Mouse (Mus musculus) Patski (cell line): Measurements from ENCODE around the gene Cab39l. TPM values are rescaled to one million over a fixed set of nuclear protein-coding genes. Genes with fewer than 3 reads are reported as not detected.

ENCODE experiments used
- ATAC-seq: fragments of 100-300 bp; one replicate; pipeline ENCODE4 v1.8.0; 2021
- CTCF ChIA-PET: fragments of 350-600 bp; sonication (Branson Sonifier 250); formaldehyde crosslinking; loops from one replicate; lab custom pipeline; 2022; ENCODE audit warnings: inconsistent platforms; lab: Charles Lee
- POLR2A ChIA-PET: fragments of 350-600 bp; sonication (Branson Sonifier 250); formaldehyde crosslinking; loops from one replicate; lab custom pipeline; 2022; ENCODE audit warnings: antibody characterized with exemption, inconsistent platforms; lab: Charles Lee
- DNase-seq: peaks from one replicate; pipeline ENCODE4 v3.0.0-alpha.2; 2011; ENCODE audit warnings: low read depth, low spot score
- H3K27me3 ChIP-seq: fragments of 371-371 bp; one replicate; pipeline ENCODE4 v1.5.1; 2021
- CTCF ChIP-seq: fragments of 100-300 bp; IDR thresholded peaks from one replicate; pipeline ENCODE4 v1.5.1; 2021
- in situ Hi-C: fragments of 300-500 bp; cut with MboI; formaldehyde crosslinking; loops from 3 replicates; pipeline ENCODE4 v1.11.1; 2018; ENCODE audit warnings: low pct_unique_long_range_greater_than_20kb, mixed read lengths
- polyA plus RNA-seq: library from polyadenylated mRNA; unstranded; gene quantifications from one replicate; pipeline ENCODE4 v1.2.3, GENCODE M21; 2021

Gene Cab39l
- polyA plus RNA-seq, 1 experiment from 2014 or later = 24.8 TPM

DNA sequence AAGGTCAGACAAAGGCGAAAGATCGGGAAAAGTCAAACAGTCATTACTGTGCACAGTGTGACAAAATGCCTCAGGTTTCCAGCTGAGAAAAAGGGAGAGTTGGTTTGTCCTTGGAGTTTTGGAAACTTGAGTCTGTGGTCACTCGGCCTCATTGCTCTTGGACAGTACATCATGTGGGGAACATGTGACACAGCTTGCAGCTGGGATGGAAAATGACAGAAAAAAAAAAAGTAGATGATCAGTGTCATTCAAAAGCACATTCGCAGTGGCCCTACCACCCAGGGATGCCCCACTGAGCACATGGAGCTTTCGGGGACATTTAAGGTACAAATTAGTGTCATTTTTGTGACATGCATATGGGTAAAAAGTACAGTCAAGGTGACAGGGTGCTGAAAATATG, 57.2 kb downstream of the Cab39l start:
- DNase-seq (no peak), ATAC-seq (no peak)
- ChIA-PET POLR2A (no interaction called here), CTCF (interaction anchor here (1.2 kb wide), 1 partner anchor 25 kb away, joined by 3 read pairs; no protein-coding TSS in a partner anchor)
- H3K27me3 ChIP-seq = no peaks in the 10 kb centered on the region
- TF ChIP-seq CTCF = no peak
- in situ Hi-C loops = no loop called here

DNA sequence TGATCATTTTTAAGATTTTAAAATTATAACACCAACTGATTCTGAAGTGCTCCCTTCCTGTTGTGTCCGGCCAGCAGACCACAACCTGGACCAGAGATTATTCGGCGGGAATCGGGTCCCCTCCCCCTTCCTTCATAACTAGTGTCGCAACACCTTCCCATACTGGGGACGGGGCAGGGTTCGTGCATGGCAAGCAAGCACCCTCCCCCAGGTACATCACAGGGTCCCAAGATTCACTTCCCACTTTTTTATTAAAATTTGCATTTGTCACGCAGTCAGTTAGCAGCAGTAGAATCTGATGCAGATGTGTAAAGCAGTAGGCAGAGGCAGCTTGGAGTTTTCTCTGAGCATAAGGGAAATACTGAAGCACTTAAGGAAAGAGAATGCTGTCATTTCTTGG, 64.1 kb downstream of the Cab39l start:
- ChIA-PET POLR2A (no interaction called here), CTCF (no interaction called here)
- ATAC-seq (no peak), DNase-seq (no peak)
- H3K27me3 ChIP-seq = no peaks in the 10 kb centered on the region
- in situ Hi-C loops = no loop called here
- no peak for TF ChIP-seq CTCF

DNA sequence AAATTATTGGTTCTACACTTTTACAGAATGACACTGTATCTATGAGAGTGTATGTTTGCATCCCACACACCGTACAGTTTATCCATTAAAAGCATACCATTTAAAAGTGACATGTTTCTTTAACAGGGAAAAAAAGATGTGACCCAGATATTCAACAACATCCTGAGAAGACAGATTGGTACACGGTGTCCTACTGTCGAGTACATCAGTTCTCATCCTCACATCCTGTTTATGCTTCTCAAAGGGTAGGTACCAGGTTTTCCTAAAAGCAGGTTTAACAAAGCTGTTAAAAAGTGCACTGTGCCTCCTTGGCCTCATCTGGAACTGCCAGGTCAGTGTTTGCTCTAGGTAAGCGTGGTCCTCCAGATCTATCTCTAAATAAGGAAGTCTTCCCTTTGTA, 65.4 kb downstream of the Cab39l start:
- in situ Hi-C loops = no loop called here
- no peaks in the 10 kb centered on the region for H3K27me3 ChIP-seq
- ChIA-PET CTCF (interaction anchor here (1.0 kb wide), 1 partner anchor 19 kb away, joined by 3 read pairs; no protein-coding TSS in a partner anchor), POLR2A (no interaction called here)
- no peak for TF ChIP-seq CTCF
- no peak for DNase-seq
- no peak for ATAC-seq

DNA sequence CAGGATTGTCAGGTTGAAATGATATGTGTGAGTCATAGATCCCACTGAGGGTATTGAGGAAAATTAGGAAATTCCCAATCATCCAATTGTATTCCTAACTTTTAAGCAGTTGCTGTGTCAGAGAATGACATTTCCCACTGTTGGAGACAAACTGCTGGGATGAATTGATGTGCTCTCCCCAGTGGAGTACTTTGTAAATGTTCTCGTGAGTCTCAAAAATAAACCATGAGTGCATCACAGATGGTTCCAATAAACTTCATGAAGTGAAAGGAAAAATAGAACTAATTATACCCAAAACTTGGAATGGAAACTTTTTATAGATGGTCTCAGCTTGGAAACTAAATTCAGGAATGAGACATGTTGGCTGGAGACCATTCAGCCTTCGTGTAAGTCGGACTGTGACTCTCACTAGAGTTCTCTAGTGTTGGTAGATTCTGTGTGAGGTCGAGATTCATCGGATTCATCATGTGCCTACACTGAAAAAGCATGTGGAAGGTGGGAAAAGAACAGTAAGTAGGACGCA, 73.2 kb downstream of the Cab39l start:
- H3K27me3 ChIP-seq = no peaks in the 10 kb centered on the region
- in situ Hi-C loops = no loop called here
- no peak for TF ChIP-seq CTCF
- ChIA-PET POLR2A (no interaction called here), CTCF (no interaction called here)
- DNase-seq (no peak), ATAC-seq (no peak)

DNA sequence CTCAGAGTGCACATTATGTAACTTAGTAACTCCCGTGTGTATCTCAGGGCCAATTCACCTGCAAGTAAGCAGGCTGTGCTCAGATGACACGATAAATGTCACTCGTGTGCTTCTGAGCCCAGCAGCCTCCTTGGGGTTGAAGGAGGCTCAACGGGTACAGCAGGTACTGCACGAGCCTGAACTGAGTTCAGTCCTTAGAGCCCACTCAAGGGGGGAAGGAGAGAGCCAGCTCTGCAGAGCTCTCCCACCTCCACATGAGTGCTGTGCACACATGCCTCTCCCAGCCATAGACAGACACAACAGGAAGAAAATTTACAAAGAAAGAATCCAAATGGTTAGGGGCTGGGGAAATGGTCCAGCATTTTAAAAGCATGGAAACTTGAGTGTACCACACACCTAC, 85.1 kb downstream of the Cab39l start:
- H3K27me3 ChIP-seq = no peaks in the 10 kb centered on the region
- CTCF ChIA-PET = no interaction called here
- no peak for DNase-seq
- ATAC-seq = no peak
- in situ Hi-C loops = no loop called here
- no peak for TF ChIP-seq CTCF
- POLR2A ChIA-PET = no interaction called here

DNA sequence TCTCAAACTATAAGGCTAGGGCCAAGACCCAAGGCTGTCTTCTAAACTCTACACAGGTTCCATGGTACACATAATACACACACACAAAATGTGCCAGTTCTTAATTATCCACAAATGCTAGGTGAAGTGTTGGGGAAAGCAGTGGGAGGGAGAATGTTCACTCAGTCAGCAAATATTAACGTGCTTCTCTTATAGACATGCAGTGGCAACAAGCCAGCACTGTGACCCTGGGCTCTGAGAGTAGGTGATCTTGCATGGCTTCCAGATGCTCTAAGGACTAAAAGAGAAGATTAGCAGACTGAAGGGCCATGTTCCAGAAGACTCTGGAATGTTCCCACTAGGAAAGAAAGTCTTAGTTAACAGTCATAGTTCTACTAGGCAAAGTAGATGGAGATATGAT, 90.0 kb downstream of the Cab39l start:
- POLR2A ChIA-PET = interaction anchor here (0.5 kb wide), 1 partner anchor 32 kb away, joined by 3 read pairs; no protein-coding TSS in a partner anchor
- in situ Hi-C loops = no loop called here
- H3K27me3 ChIP-seq = no peaks in the 10 kb centered on the region
- CTCF ChIA-PET = no interaction called here
- DNase-seq (no peak), ATAC-seq (no peak)
- TF ChIP-seq CTCF = no peak

DNA sequence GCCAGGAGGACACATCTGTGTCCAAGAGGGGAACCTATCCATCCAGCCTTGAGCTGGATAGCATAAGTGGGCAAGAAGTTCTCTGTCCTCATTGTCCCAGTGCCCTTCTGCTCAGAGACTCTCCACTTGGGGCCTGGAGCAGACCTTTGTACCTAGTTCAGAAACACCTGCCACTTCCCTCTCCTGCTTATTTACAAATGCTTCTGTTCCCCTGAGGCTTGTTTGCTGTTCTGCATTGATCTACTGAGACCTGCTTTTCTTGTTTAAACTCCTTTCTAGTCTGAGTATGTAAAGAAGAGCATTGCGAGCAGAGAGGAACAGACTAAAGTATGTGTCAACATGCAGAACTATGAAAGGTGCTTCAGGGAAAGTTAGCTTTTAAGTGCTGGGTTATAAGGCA, 92.2 kb downstream of the Cab39l start:
- no peak for TF ChIP-seq CTCF
- CTCF ChIA-PET = interaction anchor here (1.8 kb wide), 1 partner anchor 46 kb away, joined by 4 read pairs; no protein-coding TSS in a partner anchor
- DNase-seq = no peak
- no peak for ATAC-seq
- POLR2A ChIA-PET = no interaction called here
- in situ Hi-C loops = no loop called here
- no peaks in the 10 kb centered on the region for H3K27me3 ChIP-seq

DNA sequence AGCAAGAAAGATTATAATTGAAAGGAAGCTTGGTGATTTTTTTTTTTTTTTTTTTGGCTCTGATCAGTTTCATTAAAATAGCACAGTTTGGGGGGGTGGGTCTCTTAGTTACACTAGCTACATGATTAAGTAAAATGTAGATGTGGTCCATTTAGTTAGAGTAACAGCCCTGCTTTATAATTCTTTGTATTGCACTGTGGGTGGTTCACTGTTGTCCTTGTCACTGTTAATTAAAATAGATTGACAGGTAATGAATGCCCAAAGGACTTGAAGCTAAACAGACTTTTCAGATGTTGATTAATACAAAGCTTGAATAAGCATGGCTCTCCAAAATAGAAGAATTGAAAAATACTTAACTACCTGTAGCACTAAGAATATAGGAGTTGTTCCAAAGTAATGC, 93.1 kb downstream of the Cab39l start:
- no peaks in the 10 kb centered on the region for H3K27me3 ChIP-seq
- CTCF ChIA-PET = interaction anchor here (0.9 kb wide), 1 partner anchor 23 kb away, joined by 3 read pairs; no protein-coding TSS in a partner anchor
- DNase-seq = no peak
- TF ChIP-seq CTCF = no peak
- no peak for ATAC-seq
- in situ Hi-C loops = no loop called here
- POLR2A ChIA-PET = interaction anchor here (0.6 kb wide), 1 partner anchor 17 kb away, joined by 3 read pairs; no protein-coding TSS in a partner anchor

DNA sequence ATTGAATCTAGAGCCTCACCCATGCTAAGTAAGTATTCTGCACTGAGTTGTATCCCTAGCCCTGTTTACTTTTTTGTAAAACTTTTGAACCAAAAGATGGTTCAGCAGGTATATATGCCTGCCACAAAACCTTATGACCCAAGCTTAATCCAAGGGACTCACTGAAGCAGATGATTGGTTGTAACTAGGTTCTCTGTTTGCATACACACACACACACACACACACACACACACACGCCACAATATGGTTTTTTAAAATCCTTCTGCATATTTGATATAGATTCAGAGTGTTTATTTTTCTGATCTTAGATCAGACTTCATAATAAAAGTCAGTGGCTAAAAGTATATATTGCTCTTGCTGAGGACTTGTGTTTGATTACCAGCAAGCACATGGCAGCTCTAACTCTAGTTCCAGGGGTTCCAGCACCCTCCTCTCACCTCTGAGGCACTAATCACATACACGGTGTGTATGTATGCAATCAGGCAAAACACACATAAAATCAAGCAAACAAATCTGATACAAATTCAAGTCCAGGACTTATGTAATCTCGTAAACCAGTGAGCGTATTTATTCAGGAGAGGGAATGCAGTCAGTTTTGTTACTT, 97.2 kb downstream of the Cab39l start:
- no peak for TF ChIP-seq CTCF
- CTCF ChIA-PET = interaction anchor here (3.3 kb wide), 1 partner anchor 9 kb away, joined by 9 read pairs; no protein-coding TSS in a partner anchor
- in situ Hi-C loops = no loop called here
- H3K27me3 ChIP-seq = no peaks in the 10 kb centered on the region
- DNase-seq = no peak
- ATAC-seq = no peak
- POLR2A ChIA-PET = interaction anchor here (0.6 kb wide), 1 partner anchor 25 kb away, joined by 5 read pairs; no protein-coding TSS in a partner anchor

DNA sequence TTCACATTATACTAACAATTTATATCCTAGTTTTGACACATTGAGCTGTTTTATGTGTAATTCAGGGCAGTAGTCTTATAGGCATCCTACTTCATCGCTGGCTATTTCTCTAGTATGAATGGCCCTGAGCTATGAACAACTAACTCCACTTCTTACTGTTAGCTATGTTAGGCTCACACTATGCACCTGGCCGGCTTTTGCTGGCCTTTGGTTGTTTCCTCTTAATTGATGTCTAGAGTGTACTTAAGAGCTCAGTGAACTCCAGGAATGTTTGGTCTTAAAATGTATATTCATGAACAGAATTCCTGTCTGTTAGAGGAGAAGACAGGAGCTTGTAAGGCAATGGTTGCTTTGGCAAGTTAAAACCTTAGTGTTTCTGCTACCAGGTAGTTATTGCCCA, 99.5 kb downstream of the Cab39l start:
- in situ Hi-C loops = no loop called here
- ATAC-seq = no peak
- no peak for DNase-seq
- CTCF ChIA-PET = no interaction called here
- H3K27me3 ChIP-seq = no peaks in the 10 kb centered on the region
- TF ChIP-seq CTCF = no peak
- POLR2A ChIA-PET = no interaction called here

DNA sequence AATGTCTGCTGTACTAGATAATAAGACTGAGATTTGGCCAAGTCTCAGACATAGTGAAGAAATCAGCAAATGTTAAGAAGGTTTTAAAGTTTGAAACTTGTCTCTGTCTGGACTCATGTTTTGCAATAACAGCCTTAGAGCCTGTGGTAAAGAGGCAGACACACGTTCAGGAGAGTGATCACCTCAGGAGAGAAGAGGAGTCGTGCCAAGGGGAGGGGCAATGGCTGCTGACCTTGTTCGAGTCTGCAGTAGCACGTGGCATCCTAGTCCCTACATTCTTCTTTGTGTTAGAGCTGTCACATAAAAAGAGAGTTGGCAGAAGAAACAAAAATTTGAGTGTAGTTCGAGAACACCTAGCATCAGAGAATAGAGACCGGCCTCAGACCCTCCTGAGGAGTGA, 100.0 kb downstream of the Cab39l start:
- POLR2A ChIA-PET = no interaction called here
- CTCF ChIA-PET = no interaction called here
- DNase-seq (no peak), ATAC-seq (no peak)
- in situ Hi-C loops = no loop called here
- H3K27me3 ChIP-seq = no peaks in the 10 kb centered on the region
- no peak for TF ChIP-seq CTCF
